Mouse (Mus musculus): ENCODE data around the gene Dvl3. TPM values are rescaled to one million over a fixed set of nuclear protein-coding genes. Genes with fewer than 3 reads are reported as not detected.

Gene Dvl3
- polyA plus RNA-seq, 1 experiment = 11.6 TPM

DNA sequence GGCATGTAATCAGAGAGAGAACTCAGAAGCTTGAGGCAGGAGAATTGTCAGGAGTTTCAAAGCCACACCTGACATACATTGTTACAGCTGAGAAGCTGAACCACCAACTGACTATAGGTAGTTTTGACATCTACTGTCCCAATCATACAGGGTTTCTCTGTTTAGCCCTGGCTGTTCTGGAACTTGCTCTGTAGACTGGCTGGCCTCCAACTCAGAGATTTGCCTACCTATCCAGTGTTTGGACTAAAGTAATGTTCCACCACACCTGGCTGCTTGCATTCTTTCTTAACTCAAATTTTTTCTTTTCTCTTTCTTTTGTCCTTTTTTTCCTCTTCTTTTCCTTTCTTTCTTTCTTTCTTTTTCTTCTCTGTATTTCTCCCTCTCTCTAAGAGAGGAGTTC, 750 bp upstream of the Dvl3 start:
- Histone ChIP-seq H3K36me3 (ENCODE audit: control insufficient read depth, insufficient read depth, low read length) (no peaks in the 10 kb centered on the region), H3K4me1 (ENCODE audit: control insufficient read depth, insufficient read depth, low read length) (peaks cover 12% of the 10 kb centered on the region), H3K4me3 (ENCODE audit: control insufficient read depth, low read depth, low read length) (no peak overlapping the region; the same call in 1 of the 2 replicates), H3K27ac (ENCODE audit: control insufficient read depth, insufficient read depth, low read depth, low read length) (no peak overlapping the region), H3K27me3 (ENCODE audit: control insufficient read depth, insufficient read depth, low read length) (no peaks in the 10 kb centered on the region)
- TF ChIP-seq CTCF (IDR thresholded peaks at IDR 0.05; ENCODE audit: control insufficient read depth, insufficient read depth, insufficient replicate concordance, low read depth, low read length) = no peak
- no peak for TF ChIP-seq POLR2A (IDR thresholded peaks at IDR 0.05; ENCODE audit: control insufficient read depth, low read depth, low read length)

DNA sequence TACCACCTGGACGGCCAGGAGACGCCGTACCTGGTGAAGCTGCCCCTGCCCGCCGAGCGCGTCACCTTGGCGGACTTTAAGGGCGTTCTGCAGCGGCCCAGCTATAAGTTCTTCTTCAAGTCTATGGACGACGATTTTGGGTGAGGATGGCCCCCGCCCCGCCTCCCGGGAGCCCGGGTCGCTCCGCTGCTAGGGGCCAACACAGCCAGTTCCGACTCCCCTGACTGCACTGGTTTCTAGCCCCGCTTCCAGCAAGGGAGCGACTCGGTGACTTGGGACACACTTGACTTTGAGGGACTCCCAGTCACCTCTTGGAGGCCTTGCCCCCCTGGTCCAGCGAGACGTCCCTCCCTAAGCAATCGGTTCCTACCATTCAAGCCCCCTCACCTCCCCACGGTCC, 434 bp downstream of the Dvl3 start:
- H3K4me3 ChIP-seq (ENCODE audit: control insufficient read depth, low read depth, low read length) = peak overlapping the region; percentile 93
- peak overlapping the region; percentile 68; the same call in 1 of the 2 replicates for H3K27ac ChIP-seq (ENCODE audit: control insufficient read depth, insufficient read depth, low read depth, low read length)
- no peaks in the 10 kb centered on the region for H3K27me3 ChIP-seq (ENCODE audit: control insufficient read depth, insufficient read depth, low read length)
- H3K36me3 ChIP-seq (ENCODE audit: control insufficient read depth, insufficient read depth, low read length) = no peaks in the 10 kb centered on the region
- no peak for TF ChIP-seq POLR2A (IDR thresholded peaks at IDR 0.05; ENCODE audit: control insufficient read depth, low read depth, low read length)
- no peak for TF ChIP-seq CTCF (IDR thresholded peaks at IDR 0.05; ENCODE audit: control insufficient read depth, insufficient read depth, insufficient replicate concordance, low read depth, low read length)
- H3K4me1 ChIP-seq (ENCODE audit: control insufficient read depth, insufficient read depth, low read length) = peaks cover 12% of the 10 kb centered on the region

DNA sequence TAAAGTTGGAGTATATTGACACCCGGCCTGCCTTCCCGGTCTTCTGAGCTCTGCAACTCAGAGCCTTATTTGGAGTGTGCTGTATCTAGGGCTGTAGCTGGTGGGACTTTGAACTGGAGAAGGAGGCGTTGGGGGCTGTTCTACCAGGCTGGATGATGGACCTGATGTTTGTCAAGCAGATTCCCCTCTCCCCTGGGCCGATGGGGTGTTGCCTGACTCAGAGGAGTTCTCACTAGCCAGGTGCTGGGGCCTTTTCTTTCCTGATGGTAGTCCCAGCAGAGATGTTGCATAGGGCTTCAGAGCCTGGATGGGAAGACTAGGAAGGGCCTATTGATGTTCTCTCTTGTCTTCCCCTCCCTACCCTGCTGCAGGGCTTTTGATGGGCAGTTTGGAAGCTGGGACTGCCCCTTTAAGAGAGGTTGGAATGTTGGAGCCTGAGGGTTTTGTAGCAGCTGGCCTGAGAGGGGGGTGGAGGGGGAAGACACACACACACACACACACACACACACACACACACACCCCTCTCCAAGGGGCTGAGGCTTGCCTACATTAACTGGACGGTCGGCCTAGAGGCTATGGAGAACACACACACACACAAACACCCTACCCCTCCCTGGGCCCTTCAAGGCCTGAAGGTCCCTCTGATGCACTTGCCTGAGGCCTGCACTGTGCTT, 1.1 kb downstream of the Dvl3 start:
- Histone ChIP-seq H3K27ac (ENCODE audit: control insufficient read depth, insufficient read depth, low read depth, low read length) (peak overlapping the region; percentile 29), H3K4me3 (ENCODE audit: control insufficient read depth, low read depth, low read length) (peak overlapping the region; percentile 93), H3K4me1 (ENCODE audit: control insufficient read depth, insufficient read depth, low read length) (peaks cover 12% of the 10 kb centered on the region), H3K36me3 (ENCODE audit: control insufficient read depth, insufficient read depth, low read length) (no peaks in the 10 kb centered on the region), H3K27me3 (ENCODE audit: control insufficient read depth, insufficient read depth, low read length) (no peaks in the 10 kb centered on the region)
- TF ChIP-seq CTCF (IDR thresholded peaks at IDR 0.05; ENCODE audit: control insufficient read depth, insufficient read depth, insufficient replicate concordance, low read depth, low read length) (no peak), POLR2A (IDR thresholded peaks at IDR 0.05; ENCODE audit: control insufficient read depth, low read depth, low read length) (no peak)

DNA sequence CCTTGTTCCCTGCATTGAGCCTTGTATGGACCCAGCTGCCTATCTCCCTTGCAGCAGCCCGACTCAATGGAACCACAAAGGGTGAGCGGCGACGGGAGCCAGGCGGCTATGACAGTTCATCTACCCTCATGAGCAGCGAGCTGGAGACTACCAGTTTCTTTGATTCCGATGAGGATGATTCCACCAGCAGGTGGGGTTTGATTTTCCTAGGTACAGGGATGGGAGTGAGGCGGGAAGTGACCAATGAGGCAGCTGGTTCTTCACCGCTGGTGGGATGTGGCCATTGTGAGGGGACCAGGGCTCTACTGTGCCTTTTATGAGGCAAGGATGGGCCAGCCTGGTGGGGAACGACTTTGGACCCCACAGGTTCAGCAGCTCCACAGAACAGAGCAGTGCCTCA, 7.1 kb downstream of the Dvl3 start:
- no peak overlapping the region for H3K27ac ChIP-seq (ENCODE audit: control insufficient read depth, insufficient read depth, low read depth, low read length)
- no peak overlapping the region for H3K4me3 ChIP-seq (ENCODE audit: control insufficient read depth, low read depth, low read length)
- H3K4me1 ChIP-seq (ENCODE audit: control insufficient read depth, insufficient read depth, low read length) = no peaks in the 10 kb centered on the region
- H3K27me3 ChIP-seq (ENCODE audit: control insufficient read depth, insufficient read depth, low read length) = no peaks in the 10 kb centered on the region
- H3K36me3 ChIP-seq (ENCODE audit: control insufficient read depth, insufficient read depth, low read length) = no peaks in the 10 kb centered on the region
- no peak for TF ChIP-seq CTCF (IDR thresholded peaks at IDR 0.05; ENCODE audit: control insufficient read depth, insufficient read depth, insufficient replicate concordance, low read depth, low read length)
- TF ChIP-seq POLR2A (IDR thresholded peaks at IDR 0.05; ENCODE audit: control insufficient read depth, low read depth, low read length) = no peak

DNA sequence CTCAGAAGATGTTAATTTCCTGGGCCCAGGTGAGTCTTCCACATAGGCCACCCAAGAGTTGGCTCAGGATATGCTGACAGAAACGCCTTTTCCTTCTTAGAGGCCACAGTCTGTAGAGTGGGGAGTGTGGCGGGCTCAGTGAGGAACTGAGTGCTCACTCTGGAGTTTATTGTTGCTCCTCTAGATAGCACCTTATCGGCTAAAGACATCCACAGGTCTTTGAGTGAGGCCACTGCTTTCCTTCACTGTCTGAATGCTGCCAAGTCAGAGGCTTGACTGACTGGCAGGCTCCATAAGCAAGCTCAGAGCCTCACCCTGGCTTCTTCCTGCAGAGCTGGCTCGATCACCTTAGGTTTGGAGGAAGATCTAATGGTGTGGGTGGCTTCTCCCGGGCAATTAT, 12.0 kb downstream of the Dvl3 start:
- H3K4me1 ChIP-seq (ENCODE audit: control insufficient read depth, insufficient read depth, low read length) = no peaks in the 10 kb centered on the region
- H3K36me3 ChIP-seq (ENCODE audit: control insufficient read depth, insufficient read depth, low read length) = no peaks in the 10 kb centered on the region; the same call in 1 of the 2 replicates
- no peak overlapping the region for H3K27ac ChIP-seq (ENCODE audit: control insufficient read depth, insufficient read depth, low read depth, low read length)
- no peak overlapping the region for H3K4me3 ChIP-seq (ENCODE audit: control insufficient read depth, low read depth, low read length)
- H3K27me3 ChIP-seq (ENCODE audit: control insufficient read depth, insufficient read depth, low read length) = no peaks in the 10 kb centered on the region
- TF ChIP-seq POLR2A (IDR thresholded peaks at IDR 0.05; ENCODE audit: control insufficient read depth, low read depth, low read length) = no peak
- TF ChIP-seq CTCF (IDR thresholded peaks at IDR 0.05; ENCODE audit: control insufficient read depth, insufficient read depth, insufficient replicate concordance, low read depth, low read length) = no peak

DNA sequence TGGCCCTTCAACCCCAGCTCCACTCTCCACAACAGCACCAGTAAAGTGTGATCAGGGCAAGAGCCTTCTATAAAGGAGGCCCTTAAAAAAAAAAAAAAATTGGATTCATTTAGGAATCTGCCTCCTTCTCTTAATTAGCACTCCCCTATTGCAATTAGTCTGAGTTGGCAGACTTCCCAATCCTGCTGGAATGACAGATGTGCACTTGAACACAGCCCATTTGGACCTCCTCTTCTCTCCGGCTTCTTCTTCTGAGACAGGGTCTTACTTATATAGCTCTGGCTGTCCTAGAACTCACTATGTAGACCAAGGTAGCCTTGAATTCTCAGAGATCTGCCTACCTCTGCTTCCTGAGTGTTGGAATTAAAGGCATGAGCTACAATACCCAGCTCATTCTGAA, 12.6 kb downstream of the Dvl3 start:
- no peak for TF ChIP-seq CTCF (IDR thresholded peaks at IDR 0.05; ENCODE audit: control insufficient read depth, insufficient read depth, insufficient replicate concordance, low read depth, low read length)
- Histone ChIP-seq H3K36me3 (ENCODE audit: control insufficient read depth, insufficient read depth, low read length) (no peaks in the 10 kb centered on the region; the same call in 1 of the 2 replicates), H3K4me3 (ENCODE audit: control insufficient read depth, low read depth, low read length) (no peak overlapping the region), H3K27ac (ENCODE audit: control insufficient read depth, insufficient read depth, low read depth, low read length) (no peak overlapping the region), H3K27me3 (ENCODE audit: control insufficient read depth, insufficient read depth, low read length) (no peaks in the 10 kb centered on the region), H3K4me1 (ENCODE audit: control insufficient read depth, insufficient read depth, low read length) (no peaks in the 10 kb centered on the region)

DNA sequence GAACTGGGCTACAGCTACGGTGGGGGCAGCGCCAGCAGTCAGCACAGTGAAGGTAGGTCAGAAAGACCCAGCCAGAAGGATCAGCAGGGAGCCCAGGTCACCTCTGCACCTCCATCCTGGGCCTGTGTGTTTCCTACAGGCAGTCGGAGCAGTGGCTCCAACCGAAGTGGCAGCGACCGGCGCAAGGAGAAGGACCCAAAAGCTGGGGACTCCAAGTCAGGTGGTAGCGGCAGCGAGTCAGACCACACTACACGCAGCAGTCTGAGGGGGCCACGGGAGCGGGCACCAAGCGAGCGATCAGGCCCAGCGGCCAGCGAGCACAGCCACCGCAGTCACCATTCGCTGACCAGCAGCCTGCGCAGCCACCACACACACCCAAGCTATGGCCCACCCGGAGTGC, 14.2 kb downstream of the Dvl3 start:
- TF ChIP-seq CTCF (IDR thresholded peaks at IDR 0.05; ENCODE audit: control insufficient read depth, insufficient read depth, insufficient replicate concordance, low read depth, low read length) (no peak), POLR2A (IDR thresholded peaks at IDR 0.05; ENCODE audit: control insufficient read depth, low read depth, low read length) (no peak)
- H3K4me3 ChIP-seq (ENCODE audit: control insufficient read depth, low read depth, low read length) = no peak overlapping the region

More for the DNA sequence above, 14.2 kb downstream of the Dvl3 start:
- Histone ChIP-seq H3K27me3 (ENCODE audit: control insufficient read depth, insufficient read depth, low read length) (no peaks in the 10 kb centered on the region), H3K27ac (ENCODE audit: control insufficient read depth, insufficient read depth, low read depth, low read length) (no peak overlapping the region), H3K4me1 (ENCODE audit: control insufficient read depth, insufficient read depth, low read length) (peaks cover 2% of the 10 kb centered on the region; the same call in 1 of the 2 replicates), H3K36me3 (ENCODE audit: control insufficient read depth, insufficient read depth, low read length) (no peaks in the 10 kb centered on the region; the same call in 1 of the 2 replicates)

All from testis, adult 2 months (tissue).